27 mouse cellular contexts compared by ENCODE assay signal in the genomic region with DNA sequence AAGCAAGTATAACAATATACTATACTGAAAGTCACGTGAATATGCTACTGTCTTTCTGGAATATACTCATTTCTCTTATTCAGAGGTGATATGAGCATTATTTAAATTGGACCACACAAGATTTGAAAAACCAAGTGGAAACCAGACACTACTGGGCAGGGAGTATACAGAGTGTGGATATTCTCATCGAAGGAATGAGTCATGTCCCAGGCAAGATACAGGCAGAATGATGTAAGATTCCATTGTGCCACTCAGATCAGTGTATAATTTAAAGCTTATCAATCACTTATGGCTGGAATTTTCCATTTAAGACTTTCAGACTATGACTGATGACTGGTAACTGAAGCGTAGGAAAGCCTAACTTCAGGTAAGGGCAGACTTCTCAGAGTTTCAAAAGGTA. TPM values are rescaled to one million over a fixed set of nuclear protein-coding genes. Genes with fewer than 3 reads are reported as not detected.
DNase-seq lines count a peak whose midpoint lies in the region; ATAC-seq and TF ChIP-seq lines count a peak whose summit lies in the region.
"Had no signal": no experiment of that assay in that cellular context is flagged by ENCODE, and none has a peak within 500 bp of the region (broad histone marks: within the 10 kb centered on the region; RNA-seq: fewer than 3 reads in every experiment).

No protein-coding gene starts in this region.

- H3K36me3 ChIP-seq in C2C12 (ENCODE audit: control insufficient read depth, insufficient read depth): no peaks in the 10 kb centered on the region
- H3K36me3 ChIP-seq: embryonic facial prominence, embryonic 12.5 days; embryonic facial prominence, embryonic 15.5 days; forebrain, embryonic 12.5 days; forebrain, embryonic 15.5 days; heart, embryonic 10.5 days; heart, embryonic 13.5 days had no signal

- H3K79me3 ChIP-seq in C2C12 (ENCODE audit: low read depth): peaks cover 3% of the 10 kb centered on the region

- H3K27me3 ChIP-seq in C2C12 (ENCODE audit: control insufficient read depth, insufficient read depth, insufficient read length): no peaks in the 10 kb centered on the region
- H3K27me3 ChIP-seq: CH12.LX; embryonic facial prominence, embryonic 12.5 days; embryonic facial prominence, embryonic 15.5 days; forebrain, embryonic 12.5 days; forebrain, embryonic 15.5 days; heart, embryonic 13.5 days had no signal

- no peak for TF ChIP-seq CTCF in C2C12 (IDR thresholded peaks at IDR 0.05; ENCODE audit: control insufficient read depth, insufficient read depth, insufficient read length)

- no peak overlapping the region for H3ac ChIP-seq in C2C12 (ENCODE audit: control insufficient read depth, insufficient read length, low read depth)

- peaks cover 10% of the 10 kb centered on the region for H3K79me2 ChIP-seq in C2C12 (ENCODE audit: control insufficient read depth, insufficient read depth)

- peak; percentile 38 for ATAC-seq in inflammation-experienced regulatory T-cells, adult 6 months
- ATAC-seq: forebrain, embryonic 15.5 days; hindbrain, postnatal 0 days had no signal

- DNase-seq in adrenal gland, adult 2 months: peak; percentile 11
- DNase-seq in adrenal gland, adult (ENCODE audit: inconsistent age in 2 of 2, low spot score in 1 of 2): no peak
- no peak for DNase-seq in cerebellum, postnatal 36 days
- no peak for DNase-seq in gastrocnemius, adult 8-10 months (ENCODE audit: low spot score in 2 of 2)
- no peak for DNase-seq in T-cell, adult 2 months (ENCODE audit: low spot score)
- DNase-seq: adrenal gland, adult 8-10 months; adrenal gland, postnatal 25 days; cerebellum, adult 11-12 months; cerebellum, adult 8-10 months; cerebellum, postnatal 10 days; gastrocnemius, postnatal 10 days; gastrocnemius, postnatal 36 days; heart, adult 2 months; heart, postnatal 14 days; heart, postnatal 4 days; kidney, adult 18-20 months had no signal

- no peak overlapping the region for H3K4me3 ChIP-seq in C2C12 (ENCODE audit: insufficient read depth, poor library complexity, severe bottlenecking)
- H3K4me3 ChIP-seq: embryonic facial prominence, embryonic 12.5 days; embryonic facial prominence, embryonic 15.5 days; erythroblast, embryonic 14.5 days; forebrain, embryonic 12.5 days; forebrain, embryonic 15.5 days; heart, adult 2 months; heart, embryonic 10.5 days; heart, embryonic 13.5 days had no signal

TF ChIP-seq in C2C12, 6 proteins besides CTCF, POLR2A, EP300 and RAD21:
- peak; percentile 12 for TF ChIP-seq CEBPB (IDR thresholded peaks at IDR 0.05; ENCODE audit: low read depth)
- no peak for TF ChIP-seq MAX (IDR thresholded peaks at IDR 0.05)

RNA-seq across cellular contexts. Expression of a gene that starts 23.2 kb away (rescaled TPM):
- total RNA-seq in adrenal gland, adult 2 months (2021): 10 to 100 TPM; 34.0 to 37.4 TPM
- 14.1 and 15.1 TPM in 2 replicates for polyA plus RNA-seq in adrenal gland, adult 2 months (2012; rRNA removed)
- polyA plus RNA-seq in C2C12 (2012; fragmentation: generic; extraction: Trizol): 11.6 TPM
- 1 to 10 TPM; 3.8 to 5.5 (median 5.5) TPM for polyA plus RNA-seq in inflammation-experienced regulatory T-cells, adult 6 months (2017; shearing (Covaris generic))
- total RNA-seq in gastrocnemius, adult 8-10 months (2022): 10 to 100 TPM; 26.9 to 31.3 (median 28.8) TPM
